Mouse (Mus musculus) kidney, postnatal 36 days (tissue): ENCODE measurements at regions not wholly inside any gene's neighbourhood (a gene's known extent, or its start where the extent isn't known, plus 50 kb on each side); places are given as distances from the start of the nearest gene placed in this dataset.

Source experiments
- DNase-seq, 2 experiments: peaks; one replicate each; pipeline ENCODE4 v3.0.0; 2021 to 2022; ENCODE audit warnings: mixed read lengths in 2 of 2

DNA sequence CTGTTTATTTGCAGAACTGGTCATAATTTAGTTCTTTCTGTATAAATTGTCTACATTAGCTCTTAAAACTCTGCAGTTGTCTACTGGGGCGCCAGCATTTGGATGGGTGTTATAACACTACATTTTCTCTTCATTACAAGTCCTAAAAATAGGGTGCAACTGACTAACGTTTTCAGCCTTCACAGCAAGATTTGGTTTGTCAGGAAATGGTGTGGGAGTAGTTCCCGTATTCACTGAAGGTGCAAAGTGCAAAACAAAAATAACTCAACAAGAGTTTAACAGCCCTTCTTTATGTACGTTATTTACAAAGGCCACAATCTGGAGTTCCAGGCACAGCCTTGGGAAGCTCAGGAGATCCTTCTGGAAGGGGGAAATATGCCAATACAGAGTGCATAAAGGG lies 642.7 kb downstream of the Car8 start:
- no peak for DNase-seq

DNA sequence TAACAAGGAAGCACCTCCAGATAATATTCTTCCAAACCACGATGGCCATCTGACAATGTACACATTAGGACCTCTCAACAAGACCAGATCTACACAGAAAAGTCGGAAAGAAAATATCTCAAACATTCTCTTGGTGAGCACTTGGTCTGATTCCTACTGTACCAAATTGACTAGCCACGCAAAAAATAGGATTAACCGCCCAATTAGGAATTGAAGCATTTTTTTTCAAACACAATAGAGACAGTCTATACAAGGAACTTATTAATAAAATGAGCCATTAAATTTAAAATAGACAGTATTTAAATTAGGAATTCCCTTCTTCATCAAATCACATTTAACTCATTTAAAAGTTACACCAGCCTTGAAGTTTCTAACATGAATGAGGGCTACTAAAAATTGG lies 655.0 kb downstream of the Car8 start:
- DNase-seq = no peak

DNA sequence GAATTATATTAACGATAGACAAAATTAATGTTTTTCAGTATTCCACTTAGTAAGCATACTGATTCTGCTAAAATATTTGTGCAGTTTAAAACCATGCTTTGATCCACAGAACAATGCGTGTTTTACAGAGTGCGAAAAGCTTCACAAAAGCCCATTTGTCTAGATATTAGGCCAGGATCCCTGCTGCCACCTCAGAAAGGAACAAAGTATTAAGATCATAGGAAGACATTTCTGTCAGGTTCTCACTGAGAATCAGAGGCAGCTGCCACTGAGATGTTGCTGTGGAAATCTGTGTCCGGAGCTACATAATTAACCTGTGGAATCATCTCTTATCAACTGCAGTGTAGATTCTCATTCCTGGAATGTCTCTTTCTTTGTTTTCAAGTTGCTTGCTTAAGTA lies 656.9 kb downstream of the Car8 start:
- no peak for DNase-seq

DNA sequence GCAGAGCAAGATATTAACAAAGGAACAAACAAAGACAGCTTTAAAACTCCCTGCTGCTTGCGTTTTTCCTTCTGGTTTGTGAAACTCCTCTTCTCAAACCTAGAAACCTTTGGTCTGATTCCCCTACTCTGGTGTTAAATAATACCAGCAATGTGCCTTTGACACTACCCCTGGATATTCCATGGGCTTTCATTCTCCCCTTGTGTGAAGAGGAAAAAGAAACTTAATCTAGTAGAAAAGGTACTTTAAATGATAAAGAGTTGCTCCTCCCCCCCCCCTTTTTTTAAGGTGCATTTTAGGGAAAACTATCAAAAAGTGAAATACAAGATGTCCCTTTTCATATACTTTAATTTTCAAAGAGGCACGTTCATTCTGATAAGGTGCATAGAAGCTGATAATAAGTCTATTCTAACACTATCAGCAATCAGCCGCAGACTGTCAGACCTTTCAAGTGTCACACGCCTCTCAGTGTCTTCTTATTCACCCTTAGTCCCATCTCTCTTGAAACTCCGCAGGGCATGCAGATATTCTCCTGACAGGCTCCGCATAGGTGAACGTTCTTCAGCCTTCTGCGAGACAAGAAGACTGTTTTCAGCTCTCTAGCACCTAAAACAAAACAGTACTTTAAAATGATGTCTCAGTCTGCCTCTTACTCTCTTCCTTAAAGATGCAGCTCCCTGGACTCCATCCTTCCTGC lies 657.5 kb downstream of the Car8 start:
- no peak for DNase-seq

DNA sequence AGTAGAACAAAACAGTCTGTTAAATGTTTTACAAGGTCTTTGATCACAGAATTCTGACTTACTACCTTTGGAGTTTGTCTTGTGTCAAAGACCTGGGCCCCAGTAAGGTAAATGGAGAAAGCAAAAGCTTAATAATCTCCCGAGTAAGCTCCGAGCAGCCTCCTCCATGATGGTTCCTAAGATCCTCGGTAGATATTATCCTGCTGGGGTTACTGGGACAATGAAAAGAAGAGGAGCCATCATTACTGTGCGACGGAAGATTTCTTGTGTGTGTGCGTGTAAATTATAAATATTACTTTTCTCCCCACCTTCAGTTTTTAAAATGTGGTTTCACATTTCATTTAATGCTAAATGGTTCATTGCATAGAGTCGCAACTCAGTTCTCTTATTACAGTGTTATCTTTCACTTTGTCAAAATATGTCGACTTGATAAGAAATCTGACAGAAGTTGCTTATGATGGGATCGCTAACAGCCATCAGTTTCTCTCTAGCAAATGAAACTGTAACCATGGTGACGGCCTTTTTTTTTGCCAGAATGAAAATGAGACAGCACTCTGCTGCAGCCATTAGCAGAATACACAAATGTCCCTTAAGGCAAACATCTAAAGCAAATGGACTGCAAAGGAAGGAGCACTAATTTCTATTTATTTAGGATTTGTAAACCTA lies 658.2 kb downstream of the Car8 start:
- no peak for DNase-seq

DNA sequence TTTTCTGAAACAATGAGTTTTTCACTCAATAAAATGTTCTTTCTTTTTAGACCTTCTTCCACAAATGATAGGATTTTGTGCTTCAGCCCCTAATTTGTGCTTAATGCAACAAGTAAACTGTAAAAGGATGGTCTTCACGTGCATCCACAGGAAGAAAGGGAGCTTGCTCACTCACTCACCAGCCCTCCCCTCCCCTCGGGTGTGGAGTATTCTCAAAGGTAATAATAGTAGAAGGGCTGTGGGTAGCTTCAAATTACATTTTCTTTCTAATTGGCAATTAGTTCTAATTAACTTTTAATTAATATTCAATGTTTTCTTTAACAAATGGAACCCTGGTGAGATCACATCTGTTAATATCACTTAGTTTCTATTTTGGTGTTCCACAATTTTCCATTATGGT lies 664.8 kb downstream of the Car8 start:
- DNase-seq = no peak

DNA sequence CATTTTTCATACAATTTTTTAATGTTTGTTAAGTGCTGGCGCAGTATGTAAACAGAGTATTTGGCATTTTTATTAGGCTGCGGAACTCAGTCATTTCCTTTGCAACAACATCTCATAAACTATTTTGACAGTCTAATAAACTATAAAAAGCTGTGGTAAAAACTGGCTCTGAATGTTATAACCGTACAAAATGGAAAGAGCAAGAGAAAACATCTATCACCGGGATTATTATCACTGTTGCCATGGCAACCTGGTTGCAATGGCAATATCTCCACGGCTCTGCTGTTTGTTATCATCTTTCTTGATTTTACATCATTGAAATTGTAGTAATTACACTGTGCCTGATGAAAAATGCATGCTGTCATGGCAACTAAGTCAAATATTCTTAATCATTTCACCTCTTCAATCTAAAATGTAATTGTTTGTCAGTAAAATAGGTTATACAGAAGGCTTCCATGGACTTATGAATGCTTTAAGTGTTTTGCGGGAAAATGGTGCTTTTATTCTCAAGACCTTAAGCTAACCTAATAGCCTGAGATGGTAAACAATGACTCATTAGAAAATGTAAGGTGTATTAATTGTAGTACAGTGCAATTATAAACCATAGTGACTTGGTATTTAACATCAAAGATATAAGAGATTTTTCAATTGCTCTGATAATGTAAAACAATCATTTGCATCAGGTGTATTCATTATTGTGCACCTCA lies 671.0 kb downstream of the Car8 start:
- DNase-seq = peak in 1 of 2 experiments; percentile 14

DNA sequence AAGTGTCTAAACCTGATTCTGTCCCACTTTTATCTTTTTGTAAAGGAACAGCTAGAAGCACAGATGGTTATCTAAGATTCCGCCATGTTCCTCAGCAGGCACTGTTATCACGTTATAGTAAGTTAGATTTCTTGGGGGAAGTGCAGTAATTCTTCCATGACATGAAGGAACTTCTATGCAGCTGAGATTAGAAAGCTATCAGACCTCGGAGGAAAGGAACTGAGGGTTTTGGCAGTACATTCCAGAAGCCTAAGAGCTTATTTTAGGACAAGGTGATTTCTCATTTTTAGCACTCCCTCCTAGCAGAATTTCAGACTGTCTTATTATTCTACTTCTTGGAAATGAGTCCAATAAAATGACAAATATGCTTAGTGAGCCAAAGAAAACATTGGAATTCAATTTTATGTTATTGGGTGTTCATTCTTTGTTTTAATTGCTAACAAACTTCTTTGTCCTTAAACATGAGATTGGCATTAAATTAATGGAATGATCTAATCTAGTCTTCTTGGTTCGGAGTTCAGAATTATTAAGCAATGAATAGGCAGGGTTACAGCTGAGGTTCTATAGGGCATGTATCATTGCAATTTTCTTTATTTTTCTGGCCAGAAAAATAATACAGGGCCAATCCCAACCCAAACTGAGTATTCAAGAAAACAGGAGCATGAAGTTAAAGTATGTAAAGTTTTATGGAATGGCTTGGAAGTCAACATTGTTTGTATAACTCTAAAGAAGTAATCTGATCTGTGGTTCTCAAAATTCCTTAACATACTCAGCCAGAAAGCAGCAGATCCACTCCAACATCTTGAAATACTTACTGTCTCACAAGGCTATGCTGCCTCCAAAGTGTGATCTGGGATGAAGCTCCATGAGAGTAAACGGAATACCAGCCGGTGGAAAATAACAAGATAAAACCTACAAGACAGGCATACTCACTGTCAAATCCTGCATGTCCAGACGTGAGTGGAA lies 678.7 kb downstream of the Car8 start:
- DNase-seq = peak in 1 of 2 experiments; percentile 2

DNA sequence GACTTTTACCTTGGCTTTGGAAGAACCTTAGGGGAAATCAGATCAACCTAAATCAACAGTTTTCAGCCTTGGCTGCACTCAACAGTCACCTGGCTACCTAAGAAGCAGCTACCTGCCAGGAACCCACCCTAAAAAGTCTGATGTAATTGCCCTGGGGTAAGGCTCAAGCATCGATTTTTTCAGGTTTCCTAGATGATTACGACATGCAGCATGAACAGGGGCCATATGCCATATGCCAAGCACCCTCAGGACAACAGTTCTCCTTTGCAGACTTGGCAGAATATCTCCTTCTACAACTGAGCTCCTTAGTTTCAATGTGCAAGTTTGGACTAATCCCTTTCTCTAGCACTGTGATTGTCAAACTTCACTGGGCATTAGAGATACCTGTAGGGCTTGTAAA lies 680.1 kb downstream of the Car8 start:
- no peak for DNase-seq

DNA sequence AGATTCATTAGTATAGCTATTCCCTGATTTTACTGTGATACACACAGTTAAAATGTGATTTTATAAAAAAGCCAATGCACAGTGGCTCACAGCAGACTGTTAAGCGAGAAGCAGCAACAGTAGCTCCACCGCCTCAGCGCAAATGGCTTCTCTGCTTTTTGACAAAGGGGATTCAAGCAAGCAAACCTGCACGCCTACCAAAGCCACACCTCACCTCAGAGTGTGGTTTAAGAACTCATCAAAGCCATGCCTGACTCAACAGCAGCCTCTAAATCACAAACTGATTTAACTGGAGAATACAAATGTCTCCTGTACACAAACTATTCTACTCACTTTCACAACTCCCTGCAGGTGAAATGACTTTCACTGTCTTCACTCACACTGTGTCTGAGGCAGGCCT lies 704.5 kb downstream of the Car8 start:
- no peak for DNase-seq

DNA sequence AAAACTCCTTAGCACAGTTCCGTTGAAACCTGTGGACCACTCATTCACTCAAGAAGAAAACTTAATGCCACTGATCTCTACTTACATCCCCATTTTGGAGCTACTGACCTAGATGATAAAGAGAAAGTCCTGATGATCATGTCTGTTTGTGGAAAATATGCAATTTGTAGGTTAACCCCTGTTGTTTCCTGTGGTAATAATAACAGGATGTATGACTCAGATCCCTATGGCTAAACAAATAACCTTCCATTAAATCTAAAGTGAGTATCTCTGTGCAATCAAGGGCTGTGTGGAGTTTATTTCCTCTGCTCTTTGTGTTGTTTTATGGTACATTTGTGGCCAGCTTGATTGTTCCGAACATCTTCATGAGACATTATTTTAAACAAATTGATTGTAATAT lies 711.1 kb downstream of the Car8 start:
- no peak for DNase-seq

DNA sequence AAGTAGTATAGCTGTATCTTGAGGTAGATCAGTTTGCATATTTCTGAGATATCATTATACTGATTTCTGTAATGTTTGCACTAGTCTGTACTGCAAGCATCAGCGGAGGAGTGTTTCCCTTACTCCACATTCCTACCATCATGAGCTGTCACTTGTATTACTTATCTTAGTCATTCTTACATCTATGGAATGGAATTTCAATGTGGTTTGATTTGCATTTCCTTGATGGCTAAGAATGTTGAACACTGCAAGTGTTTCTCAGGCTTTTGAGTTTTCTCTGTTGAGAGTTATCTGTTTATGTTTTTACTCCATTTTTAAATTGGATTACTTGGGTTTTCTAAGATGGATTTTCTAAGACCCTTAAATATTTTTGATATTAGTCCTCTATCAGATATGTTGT lies 725.8 kb downstream of the Car8 start:
- no peak for DNase-seq

DNA sequence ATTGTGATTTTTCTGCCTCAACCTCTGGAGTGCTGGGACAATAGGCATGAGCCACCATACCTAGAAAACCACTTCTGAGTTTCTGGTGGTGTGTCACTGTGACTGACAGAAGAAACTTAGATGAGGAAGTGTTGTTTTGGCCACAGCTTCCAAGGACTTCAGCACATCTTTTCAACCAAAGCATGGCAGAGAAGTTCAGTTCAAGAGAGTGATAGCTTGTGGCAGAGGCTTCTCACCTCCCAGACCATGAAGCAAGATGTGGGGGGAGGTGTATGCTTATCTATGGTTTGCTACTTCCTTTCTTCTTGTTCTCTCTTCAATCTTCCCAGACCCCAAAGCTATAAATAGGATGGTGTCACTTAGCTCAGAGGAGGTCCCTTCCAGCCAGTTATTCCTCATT lies 753.3 kb downstream of the Car8 start:
- no peak for DNase-seq

DNA sequence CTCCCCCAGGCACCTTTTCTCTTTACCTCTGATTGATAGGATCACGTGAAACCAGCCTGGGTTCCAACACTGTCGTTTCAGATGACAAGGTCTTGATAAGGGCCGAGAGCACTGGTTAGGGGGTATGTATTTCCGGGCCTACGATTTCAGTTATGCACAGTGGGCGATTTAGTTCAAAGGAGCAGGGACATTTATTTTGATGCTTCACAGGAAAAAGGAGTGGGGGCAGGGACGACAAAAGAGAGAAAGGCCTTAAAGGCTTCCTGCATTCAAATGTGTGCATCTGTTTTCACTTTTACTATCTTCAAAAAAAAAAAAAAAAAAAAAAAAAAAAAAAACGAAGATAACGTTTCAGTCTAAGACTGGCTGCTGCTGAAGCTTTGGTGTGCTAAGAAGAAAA lies 783.7 kb downstream of the Car8 start:
- no peak for DNase-seq

DNA sequence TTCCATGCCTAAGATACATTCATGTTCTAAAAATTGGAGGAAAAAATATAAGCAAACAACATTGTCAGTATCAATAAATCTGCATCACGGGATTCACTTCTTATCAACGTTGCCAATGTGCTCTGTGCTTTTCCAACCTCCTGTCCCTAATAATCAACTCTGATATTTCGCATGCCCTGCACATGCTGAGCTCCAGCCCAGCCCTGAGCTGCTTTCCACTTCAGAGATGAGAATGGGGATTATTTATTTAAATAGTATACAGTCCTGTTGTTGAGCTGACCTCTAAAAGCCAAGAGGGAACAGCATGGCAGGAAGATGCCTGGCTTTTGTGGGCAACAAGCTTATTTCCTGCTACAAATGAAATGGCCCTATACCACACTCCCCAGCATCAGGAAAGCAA lies 786.2 kb downstream of the Car8 start:
- DNase-seq = no peak

DNA sequence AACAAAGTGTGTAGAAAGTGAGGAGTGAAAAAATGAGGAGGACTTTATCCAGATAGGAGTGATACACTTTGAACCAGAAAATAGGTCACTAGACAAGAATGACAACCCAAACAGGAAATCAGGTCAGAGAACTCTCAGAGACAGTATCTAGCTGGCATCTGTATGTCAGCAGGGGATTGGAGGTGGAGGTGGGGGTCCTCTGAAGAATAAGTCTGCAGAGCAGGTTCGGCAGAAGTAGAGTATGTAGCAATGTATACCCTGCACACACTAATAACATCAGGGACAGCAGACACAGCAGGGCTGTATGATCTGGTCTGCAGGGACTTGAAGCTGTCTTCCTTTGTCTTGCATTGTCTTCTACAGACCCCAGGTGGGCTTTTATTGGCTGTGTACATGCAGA lies 787.9 kb downstream of the Car8 start:
- DNase-seq = no peak

DNA sequence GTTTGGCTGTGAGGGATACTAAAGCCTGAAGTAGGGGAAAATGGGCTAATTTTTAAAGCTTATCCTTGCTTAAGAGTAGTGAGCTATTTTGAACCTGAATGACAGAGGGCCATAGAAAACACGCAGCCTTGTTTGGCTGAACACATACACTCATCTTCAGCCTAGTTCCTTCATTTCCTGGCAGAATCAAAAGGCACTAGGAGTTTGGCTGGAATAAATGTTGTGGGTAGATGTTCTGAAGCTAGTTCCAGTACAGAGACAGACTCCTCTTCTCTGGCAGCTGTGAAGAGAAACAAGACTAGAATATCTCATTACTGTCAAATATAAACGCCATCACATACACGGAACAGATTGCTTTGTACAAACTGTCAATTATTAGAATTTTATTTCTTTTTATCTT lies 809.5 kb downstream of the Car8 start:
- DNase-seq = no peak

DNA sequence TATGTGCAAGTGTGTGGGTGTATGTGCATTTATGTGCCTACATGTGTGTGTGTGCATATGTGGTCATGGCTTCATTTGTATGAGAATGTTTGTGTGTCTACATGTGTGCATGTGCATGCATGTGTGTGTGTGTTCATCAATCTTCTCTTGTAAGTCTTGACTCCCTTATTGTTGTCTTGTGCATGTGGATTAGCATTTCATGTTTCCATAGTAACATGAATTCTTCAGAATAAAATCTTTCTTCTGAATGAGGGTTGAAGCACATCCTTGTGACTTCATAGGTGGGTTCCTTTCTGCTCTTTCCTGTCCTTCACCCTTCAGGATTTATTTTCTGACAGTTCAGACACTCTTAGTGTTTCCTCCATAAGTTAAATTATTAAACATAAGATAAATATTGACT lies 814.8 kb downstream of the Car8 start:
- DNase-seq = no peak

DNA sequence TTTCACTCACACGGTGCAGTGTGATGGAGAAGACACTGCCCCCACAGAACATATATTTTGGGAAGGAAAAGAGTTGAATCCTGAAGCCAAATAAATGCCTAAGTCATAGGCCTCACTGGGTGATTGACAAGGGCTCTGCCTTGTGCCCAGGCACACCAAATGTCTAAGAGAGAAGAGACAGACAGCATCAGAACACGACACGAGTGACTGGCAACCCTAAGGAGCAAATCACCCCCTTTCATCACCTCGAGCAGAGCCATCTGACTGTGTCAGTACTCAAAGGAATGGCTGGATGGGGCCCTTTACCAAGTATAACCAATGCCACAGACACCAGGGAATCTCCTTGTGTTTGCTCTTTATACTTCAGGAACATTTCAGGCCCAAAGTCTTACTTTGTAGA lies 815.6 kb downstream of the Car8 start:
- no peak for DNase-seq

DNA sequence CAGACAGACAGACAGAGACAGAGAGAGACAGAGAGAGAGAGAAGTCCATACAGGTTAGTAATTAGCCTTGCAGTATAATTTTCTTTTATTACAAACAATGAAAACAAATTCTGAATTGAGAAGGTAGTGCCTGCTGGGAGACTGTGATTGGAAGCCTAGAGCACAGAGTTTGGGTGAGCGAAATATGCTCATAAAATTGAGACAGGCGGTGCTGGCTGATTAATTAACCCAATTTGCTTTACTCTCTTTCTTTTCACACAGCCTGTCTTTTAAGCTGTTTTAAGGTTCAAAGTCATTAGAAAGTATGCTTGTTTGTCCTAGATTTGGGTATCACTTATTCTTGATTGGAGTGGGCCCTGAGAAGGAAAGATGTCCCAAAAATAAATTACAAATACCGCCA lies 816.1 kb downstream of the Car8 start:
- DNase-seq = no peak

DNA sequence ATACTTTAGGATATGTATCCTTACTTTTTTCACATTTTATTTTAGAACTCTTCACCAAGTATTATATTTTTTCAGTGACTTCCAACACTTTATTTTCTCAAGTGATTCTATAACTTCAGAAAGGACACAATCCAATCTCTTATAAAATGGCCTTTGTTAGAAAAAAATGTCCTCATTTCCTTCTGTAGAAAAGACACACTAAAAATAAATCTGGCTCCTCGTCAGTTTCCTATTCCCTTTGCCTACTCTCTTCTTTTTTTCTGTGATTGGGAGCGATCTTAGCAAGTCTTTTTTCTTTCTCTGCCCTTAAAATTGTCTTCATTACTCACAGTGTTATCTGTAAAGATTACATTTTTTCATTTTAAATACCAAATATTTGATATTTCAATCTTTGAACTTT lies 824.5 kb downstream of the Car8 start:
- DNase-seq = no peak

DNA sequence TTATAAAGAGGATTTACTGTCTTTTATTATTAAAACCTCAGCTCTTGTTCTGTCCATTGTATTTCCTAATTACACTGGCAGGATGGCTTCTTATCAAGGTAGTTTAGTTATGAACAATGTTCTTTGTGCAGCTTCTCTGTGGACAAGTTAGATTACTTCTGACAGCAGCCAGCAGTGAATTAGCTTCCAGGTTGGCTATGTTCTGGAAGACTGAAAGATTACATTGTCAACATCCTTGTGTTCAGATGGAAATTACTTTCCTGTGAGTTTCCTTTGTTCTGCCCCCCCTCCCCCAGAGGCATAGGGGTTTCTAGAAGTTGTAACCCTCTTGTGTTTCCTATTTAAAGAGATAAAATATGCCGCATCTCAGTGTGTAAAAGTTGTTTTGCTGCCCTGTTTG lies 846.1 kb downstream of the Car8 start:
- no peak for DNase-seq

DNA sequence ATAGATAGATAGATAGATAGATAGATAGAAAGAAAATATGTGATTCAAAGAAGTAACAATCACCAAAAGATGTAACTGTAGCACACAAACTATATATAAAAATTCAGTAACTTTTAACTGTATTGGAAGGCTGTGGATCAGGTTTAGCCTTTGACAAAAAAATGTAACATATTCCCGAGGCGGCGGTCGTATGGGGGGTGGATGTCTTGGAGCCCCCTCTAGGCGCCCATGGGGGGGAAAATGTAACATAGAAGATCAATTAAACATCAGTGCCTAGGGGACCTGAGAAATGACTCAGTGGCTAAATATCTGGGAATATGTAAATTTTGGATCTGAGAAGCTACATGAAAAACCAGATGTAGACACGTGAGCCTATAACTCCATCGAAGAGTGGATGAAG lies 847.2 kb downstream of the Car8 start:
- DNase-seq = peak in 1 of 2 experiments; percentile 33
